In the genomic region with DNA sequence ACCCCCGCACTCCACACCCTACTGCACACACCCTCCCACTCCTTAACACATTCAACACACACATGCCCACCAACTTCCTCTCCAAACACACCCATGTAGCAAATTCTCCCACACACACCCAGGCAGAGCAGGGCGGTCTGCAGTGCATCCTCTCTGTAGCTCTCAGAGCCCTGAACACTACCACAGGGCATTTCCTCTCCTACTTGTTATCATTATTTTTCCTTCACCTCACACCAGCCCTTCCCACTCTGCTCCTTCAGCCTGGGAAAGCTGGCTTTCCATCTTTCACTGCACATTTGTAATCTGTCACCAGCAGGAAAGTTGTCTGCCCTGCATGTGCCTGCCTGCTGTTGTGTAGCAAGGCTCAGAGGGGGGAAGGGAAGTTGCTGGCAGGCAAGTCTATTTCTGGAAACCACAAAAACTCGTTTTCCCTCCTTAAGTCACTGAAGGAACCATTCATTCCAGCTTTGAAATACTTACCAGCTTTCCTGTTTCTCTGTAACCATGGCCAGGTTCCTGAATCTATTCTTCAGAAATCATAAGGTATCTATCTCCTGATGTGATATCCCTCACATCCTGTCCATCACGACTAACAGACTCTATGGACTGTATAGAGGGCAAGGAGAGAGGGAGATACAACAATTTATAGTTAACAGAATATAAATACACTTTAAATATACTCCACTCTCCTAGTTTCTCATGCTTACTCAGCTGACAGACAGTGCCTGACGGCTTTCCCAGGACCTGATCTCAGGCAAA, we compare ENCODE assay signal across 8 mouse cellular contexts. TPM values are rescaled to one million over a fixed set of nuclear protein-coding genes. Genes with fewer than 3 reads are reported as not detected.
DNase-seq lines count a peak whose midpoint lies in the region; ATAC-seq and TF ChIP-seq lines count a peak whose summit lies in the region.

No protein-coding gene starts in this region.

- 65% methylated on average over 5 of the region's 5 CpGs for WGBS in forebrain, embryonic 13.5 days
- WGBS in forebrain, embryonic 11.5 days, result 57% methylated on average over 5 of the region's 5 CpGs
- WGBS in bone marrow, adult 2 months, result 3% methylated on average over 5 of the region's 5 CpGs
- WGBS in lung, embryonic 14.5 days, result 14% methylated on average over 5 of the region's 5 CpGs

- no peak overlapping the region for H3K4me2 ChIP-seq in forebrain, embryonic 13.5 days
- no peak overlapping the region for H3K4me2 ChIP-seq in forebrain, embryonic 11.5 days (ENCODE audit: low read depth, low read length, severe bottlenecking)
- H3K4me2 ChIP-seq in lung, embryonic 14.5 days, result peak overlapping the region; percentile 29

- intact Hi-C loops in gastrocnemius, postnatal 36 days (cut with DNase I), result no loop called here

- TF ChIP-seq POLR2A in bone marrow, adult 2 months (IDR thresholded peaks at IDR 0.05; ENCODE audit: borderline replicate concordance, control insufficient read depth, low read depth, low read length), result no peak

- peak; percentile 82 for ATAC-seq in forebrain, embryonic 13.5 days
- no peak for ATAC-seq in forebrain, embryonic 11.5 days (replicated peaks; ENCODE audit: low FRiP score)
- ATAC-seq in lung, embryonic 14.5 days (ENCODE audit: insufficient read depth), result peak; percentile 93
- peak; percentile 92 for ATAC-seq in neutrophil, adult 5-6 weeks (ENCODE audit: extremely low read depth, insufficient number of reproducible peaks, low FRiP score, poor library complexity, severe bottlenecking)

- no peaks in the 10 kb centered on the region for H3K36me3 ChIP-seq in forebrain, embryonic 13.5 days (ENCODE audit: poor library complexity, severe bottlenecking)
- no peaks in the 10 kb centered on the region for H3K36me3 ChIP-seq in forebrain, embryonic 11.5 days (ENCODE audit: control insufficient read depth, insufficient read depth, low read length)
- no peaks in the 10 kb centered on the region for H3K36me3 ChIP-seq in lung, embryonic 14.5 days (ENCODE audit: insufficient read depth)

- DNase-seq in forebrain, embryonic 11.5 days (ENCODE audit: low spot score), result no peak
- peak; percentile 3 for DNase-seq in heart, adult 8-10 months (ENCODE audit: low spot score)
- peak; percentile 32 for DNase-seq in kidney, postnatal 10 days
- DNase-seq in lung, embryonic 14.5 days, result peak; percentile 86
- no peak for DNase-seq in gastrocnemius, postnatal 36 days

- TF ChIP-seq CTCF in bone marrow, adult 2 months (IDR thresholded peaks at IDR 0.05; ENCODE audit: control insufficient read depth, insufficient read depth, low read length), result no peak
- TF ChIP-seq CTCF in lung, embryonic 14.5 days (IDR thresholded peaks at IDR 0.05; ENCODE audit: low read depth), result no peak

- no peak overlapping the region for H3K9ac ChIP-seq in forebrain, embryonic 13.5 days
- H3K9ac ChIP-seq in forebrain, embryonic 11.5 days (ENCODE audit: low read length), result no peak overlapping the region
- no peak overlapping the region for H3K9ac ChIP-seq in lung, embryonic 14.5 days

- H3K27me3 ChIP-seq in forebrain, embryonic 13.5 days, result no peaks in the 10 kb centered on the region
- no peaks in the 10 kb centered on the region for H3K27me3 ChIP-seq in forebrain, embryonic 11.5 days (ENCODE audit: control insufficient read depth, insufficient read depth, low read length)
- no peaks in the 10 kb centered on the region for H3K27me3 ChIP-seq in lung, embryonic 14.5 days (ENCODE audit: insufficient read depth, low read length)

- H3K4me3 ChIP-seq in forebrain, embryonic 13.5 days, result no peak overlapping the region
- no peak overlapping the region for H3K4me3 ChIP-seq in forebrain, embryonic 11.5 days (ENCODE audit: low read depth, low read length)
- H3K4me3 ChIP-seq in bone marrow, adult 2 months (replicated peaks; ENCODE audit: control insufficient read depth, low read depth, low read length), result no peak overlapping the region
- H3K4me3 ChIP-seq in lung, embryonic 14.5 days (ENCODE audit: low read depth, low read length), result no peak overlapping the region

- H3K27ac ChIP-seq in forebrain, embryonic 13.5 days, result peak overlapping the region; percentile 31; the same call in 1 of the 2 replicates
- no peak overlapping the region for H3K27ac ChIP-seq in forebrain, embryonic 11.5 days (ENCODE audit: low read depth, low read length)
- peak overlapping the region; percentile 49 for H3K27ac ChIP-seq in bone marrow, adult 2 months (ENCODE audit: control insufficient read depth, insufficient read depth, low read depth, low read length, poor library complexity)
- peak overlapping the region; percentile 76 for H3K27ac ChIP-seq in lung, embryonic 14.5 days (ENCODE audit: low read depth)

- H3K4me1 ChIP-seq in forebrain, embryonic 13.5 days, result peaks cover 9% of the 10 kb centered on the region; the same call in 1 of the 2 replicates
- H3K4me1 ChIP-seq in forebrain, embryonic 11.5 days (replicated peaks; ENCODE audit: control insufficient read depth, insufficient read depth, low read length), result no peaks in the 10 kb centered on the region
- peaks cover 3% of the 10 kb centered on the region; the same call in 1 of the 2 replicates for H3K4me1 ChIP-seq in bone marrow, adult 2 months (ENCODE audit: control insufficient read depth, insufficient read depth, low read length)
- peaks cover 23% of the 10 kb centered on the region for H3K4me1 ChIP-seq in lung, embryonic 14.5 days (ENCODE audit: insufficient read depth)

- no peaks in the 10 kb centered on the region for H3K9me3 ChIP-seq in forebrain, embryonic 13.5 days (replicated peaks)
- no peaks in the 10 kb centered on the region for H3K9me3 ChIP-seq in forebrain, embryonic 11.5 days (ENCODE audit: control insufficient read depth, low read length)
- H3K9me3 ChIP-seq in lung, embryonic 14.5 days (ENCODE audit: low read depth, low read length), result no peaks in the 10 kb centered on the region

RNA-seq across cellular contexts. Expression of a gene that starts 52.0 kb away (rescaled TPM):
- polyA plus RNA-seq in forebrain, embryonic 13.5 days (2015; fragmentation: Nextera tagmentation; extraction: Ambion mirVana), result 9.6 and 9.8 TPM in 2 replicates
- 11.6 and 14.5 TPM in 2 replicates for polyA plus RNA-seq in forebrain, embryonic 11.5 days (2014; fragmentation: Nextera tagmentation; extraction: Ambion mirVana)
- polyA plus RNA-seq in bone marrow, adult 2 months (2011; ENCODE audit: insufficient read depth, insufficient read length, low replicate concordance, missing spikeins), result 7.3 and 16.2 TPM in 2 replicates
- 1 to 10 TPM in 1 of 4 experiments, under 1 TPM in 3; 0.71 to 1.3 (median 0.93) TPM for total RNA-seq in heart, adult 8-10 months (2022)
- polyA plus RNA-seq in lung, embryonic 14.5 days (2014; fragmentation: Nextera tagmentation; extraction: Ambion mirVana), result 12.2 and 14.3 TPM in 2 replicates
- total RNA-seq in neutrophil, adult 5-6 weeks (2017), result 47.9 and 56.1 TPM in 2 replicates
- under 1 TPM; 0.26 to 0.39 TPM for total RNA-seq in gastrocnemius, postnatal 36 days (2021)

Comparison
In these comparisons a context has a peak if more than half of its experiments do, and no peak if none do; other contexts are left out.
1. DNase-seq: peak in heart, adult 8-10 months (single experiment), kidney, postnatal 10 days (single experiment) and lung, embryonic 14.5 days (single experiment); none in forebrain, embryonic 11.5 days (single experiment) and gastrocnemius, postnatal 36 days (0 of 2).